Mouse (Mus musculus): ENCODE measurements around the gene Wrnip1. TPM values are rescaled to one million over a fixed set of nuclear protein-coding genes. Genes with fewer than 3 reads are reported as not detected.

Wrnip1 gene
- polyA plus RNA-seq, 1 experiment from 2014 or later, result 7.9 TPM

GRCm38 (mm10) chr13:32768104-32768503 is 33.7 kb upstream of the Wrnip1 start:
- 12% methylated on average over 4 of the region's 4 CpGs for WGBS (ENCODE audit: insufficient replicate concordance)
- ATAC-seq (no peak), DNase-seq (peak; percentile 17)
- Histone ChIP-seq H3K27ac (ENCODE audit: low read depth) (no peak overlapping the region), H3K36me3 (replicated peaks; ENCODE audit: insufficient read depth, low read length) (no peaks in the 10 kb centered on the region), H3K4me3 (ENCODE audit: low read depth, low read length) (no peak overlapping the region), H3K4me1 (ENCODE audit: insufficient read depth) (no peaks in the 10 kb centered on the region), H3K4me2 (ENCODE audit: low read depth, low read length) (no peak overlapping the region), H3K27me3 (ENCODE audit: insufficient read depth, low read length) (no peaks in the 10 kb centered on the region), H3K9me3 (ENCODE audit: low read length) (no peaks in the 10 kb centered on the region), H3K9ac (replicated peaks) (no peak overlapping the region)
- peak; percentile 65 for TF ChIP-seq CTCF (IDR thresholded peaks at IDR 0.05; ENCODE audit: low read depth)
- TF ChIP-seq EP300 (IDR thresholded peaks at IDR 0.05; ENCODE audit: low read depth), result no peak

- Histone ChIP-seq H3K27ac (ENCODE audit: low read depth) (no peak overlapping the region), H3K9ac (replicated peaks) (no peak overlapping the region), H3K4me1 (ENCODE audit: insufficient read depth) (no peaks in the 10 kb centered on the region), H3K36me3 (replicated peaks; ENCODE audit: insufficient read depth, low read length) (no peaks in the 10 kb centered on the region), H3K4me3 (ENCODE audit: low read depth, low read length) (no peak overlapping the region), H3K27me3 (ENCODE audit: insufficient read depth, low read length) (no peaks in the 10 kb centered on the region), H3K4me2 (ENCODE audit: low read depth, low read length) (no peak overlapping the region), H3K9me3 (ENCODE audit: low read length) (no peaks in the 10 kb centered on the region)
- DNase-seq, result no peak
- ATAC-seq, result no peak
- TF ChIP-seq CTCF (IDR thresholded peaks at IDR 0.05; ENCODE audit: low read depth) (no peak), EP300 (IDR thresholded peaks at IDR 0.05; ENCODE audit: low read depth) (no peak)
- WGBS (ENCODE audit: insufficient replicate concordance), result 34% methylated on average over 3 of the region's 3 CpGs
Measured at GRCm38 (mm10) chr13:32769960-32770359, 31.9 kb upstream of the Wrnip1 start.

DNA sequence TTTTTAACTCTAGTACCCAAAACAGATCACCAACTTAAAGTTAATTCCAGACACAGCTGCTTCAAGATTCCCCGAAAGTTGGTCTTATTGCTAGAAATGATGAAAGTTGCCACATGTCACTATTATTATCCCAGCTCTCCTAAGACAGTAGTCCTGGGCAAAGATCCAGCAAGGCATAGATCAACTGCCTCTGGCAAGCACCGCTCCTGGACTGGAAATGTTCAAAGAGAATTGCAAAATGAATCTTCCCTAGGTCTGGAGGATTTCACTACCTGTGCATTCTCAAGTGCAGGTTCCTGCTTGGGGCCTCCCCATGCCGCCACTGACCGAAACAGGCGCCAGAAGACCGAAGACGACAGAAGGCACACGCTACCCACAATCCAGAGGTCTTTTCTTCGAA is 25.9 kb upstream of the Wrnip1 start:
- Histone ChIP-seq H3K27me3 (ENCODE audit: insufficient read depth, low read length) (no peaks in the 10 kb centered on the region), H3K4me2 (ENCODE audit: low read depth, low read length) (no peak overlapping the region), H3K4me1 (ENCODE audit: insufficient read depth) (no peaks in the 10 kb centered on the region), H3K4me3 (ENCODE audit: low read depth, low read length) (no peak overlapping the region), H3K27ac (ENCODE audit: low read depth) (no peak overlapping the region), H3K9me3 (ENCODE audit: low read length) (no peaks in the 10 kb centered on the region), H3K36me3 (replicated peaks; ENCODE audit: insufficient read depth, low read length) (no peaks in the 10 kb centered on the region), H3K9ac (replicated peaks) (no peak overlapping the region)
- 82% methylated on average over 9 of the region's 9 CpGs for WGBS (ENCODE audit: insufficient replicate concordance)
- ATAC-seq, result no peak
- no peak for TF ChIP-seq CTCF (IDR thresholded peaks at IDR 0.05; ENCODE audit: low read depth)
- no peak for TF ChIP-seq EP300 (IDR thresholded peaks at IDR 0.05; ENCODE audit: low read depth)
- no peak for DNase-seq

DNA sequence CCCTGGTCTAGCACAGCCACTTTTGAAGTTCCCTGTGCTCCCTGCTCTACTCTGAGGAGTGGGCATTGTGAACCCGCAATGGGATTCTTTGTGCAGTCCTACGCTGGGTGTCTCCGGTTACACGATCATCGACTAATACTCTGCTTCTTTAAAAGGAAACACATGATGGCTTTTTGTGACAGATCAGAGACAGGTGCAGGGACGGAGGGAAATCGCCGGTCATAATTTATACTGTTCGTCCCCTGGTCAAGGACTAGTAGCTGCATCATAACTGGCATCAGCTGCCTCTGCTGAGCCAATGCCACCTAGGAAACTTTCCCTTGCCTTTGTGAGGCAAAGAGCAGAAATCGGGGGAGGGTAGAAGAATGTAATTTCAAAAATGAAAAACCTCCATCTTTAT is 25.5 kb upstream of the Wrnip1 start:
- ATAC-seq (no peak), DNase-seq (no peak)
- Histone ChIP-seq H3K27me3 (ENCODE audit: insufficient read depth, low read length) (no peaks in the 10 kb centered on the region), H3K9ac (replicated peaks) (no peak overlapping the region), H3K4me2 (ENCODE audit: low read depth, low read length) (no peak overlapping the region), H3K36me3 (replicated peaks; ENCODE audit: insufficient read depth, low read length) (no peaks in the 10 kb centered on the region), H3K27ac (ENCODE audit: low read depth) (no peak overlapping the region), H3K4me1 (ENCODE audit: insufficient read depth) (no peaks in the 10 kb centered on the region), H3K9me3 (ENCODE audit: low read length) (no peaks in the 10 kb centered on the region), H3K4me3 (ENCODE audit: low read depth, low read length) (no peak overlapping the region)
- 75% methylated on average over 10 of the region's 10 CpGs for WGBS (ENCODE audit: insufficient replicate concordance)
- TF ChIP-seq EP300 (IDR thresholded peaks at IDR 0.05; ENCODE audit: low read depth) (no peak), CTCF (IDR thresholded peaks at IDR 0.05; ENCODE audit: low read depth) (no peak)

DNA sequence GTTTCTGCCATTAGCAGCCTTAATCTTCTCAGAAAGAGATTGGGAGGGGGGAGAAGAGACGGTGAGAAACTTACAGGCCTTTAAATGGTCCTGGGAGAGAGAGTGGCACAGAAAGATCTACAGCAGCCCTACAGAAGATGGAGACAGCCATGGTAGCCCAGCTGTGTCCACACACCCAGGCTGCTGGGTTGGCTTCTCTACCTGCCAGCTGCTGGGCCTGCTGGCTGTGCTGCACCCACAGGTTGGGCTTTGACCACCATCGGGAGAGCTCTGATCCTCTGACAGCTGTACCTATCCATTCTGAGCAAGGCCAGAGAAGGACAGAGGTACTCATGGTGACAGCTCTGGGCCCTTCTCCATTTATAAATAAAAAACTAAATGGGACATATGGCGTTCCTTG is 23.0 kb upstream of the Wrnip1 start:
- no peaks in the 10 kb centered on the region for H3K27me3 ChIP-seq (ENCODE audit: insufficient read depth, low read length)
- H3K4me3 ChIP-seq (ENCODE audit: low read depth, low read length), result no peak overlapping the region
- no peak overlapping the region for H3K27ac ChIP-seq (ENCODE audit: low read depth)
- ATAC-seq, result no peak
- H3K4me2 ChIP-seq (ENCODE audit: low read depth, low read length), result no peak overlapping the region
- no peak for DNase-seq
- no peaks in the 10 kb centered on the region for H3K36me3 ChIP-seq (replicated peaks; ENCODE audit: insufficient read depth, low read length)
- TF ChIP-seq EP300 (IDR thresholded peaks at IDR 0.05; ENCODE audit: low read depth) (no peak), CTCF (IDR thresholded peaks at IDR 0.05; ENCODE audit: low read depth) (no peak)
- no peak overlapping the region for H3K9ac ChIP-seq (replicated peaks)
- H3K9me3 ChIP-seq (ENCODE audit: low read length), result no peaks in the 10 kb centered on the region
- WGBS (ENCODE audit: insufficient replicate concordance), result 72% methylated on average over 3 of the region's 3 CpGs
- H3K4me1 ChIP-seq (ENCODE audit: insufficient read depth), result no peaks in the 10 kb centered on the region

DNA sequence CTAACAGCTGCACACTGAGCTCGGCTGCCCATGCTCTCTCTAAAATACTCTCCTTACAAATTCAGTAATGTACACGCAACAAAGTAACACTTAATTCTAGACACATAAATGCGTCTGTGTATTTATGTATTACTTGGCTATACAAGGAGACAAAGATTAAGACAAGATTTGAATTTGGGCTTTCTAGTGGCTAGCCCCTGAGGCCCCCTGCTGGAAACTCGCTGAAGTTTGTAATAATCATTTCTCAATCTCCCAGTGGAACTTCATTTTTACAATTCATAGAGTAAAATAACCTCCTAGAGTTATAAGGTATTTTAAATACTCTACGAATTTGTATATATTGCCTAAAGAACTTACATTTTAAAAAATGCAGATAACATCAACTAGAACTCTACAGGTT is 18.8 kb upstream of the Wrnip1 start:
- no peak for ATAC-seq
- H3K9me3 ChIP-seq (ENCODE audit: low read length), result no peaks in the 10 kb centered on the region
- no peaks in the 10 kb centered on the region for H3K27me3 ChIP-seq (ENCODE audit: insufficient read depth, low read length)
- no peak overlapping the region for H3K27ac ChIP-seq (ENCODE audit: low read depth)
- 59% methylated on average over 5 of the region's 5 CpGs for WGBS (ENCODE audit: insufficient replicate concordance)
- no peak overlapping the region for H3K4me2 ChIP-seq (ENCODE audit: low read depth, low read length)
- no peaks in the 10 kb centered on the region for H3K36me3 ChIP-seq (replicated peaks; ENCODE audit: insufficient read depth, low read length)
- TF ChIP-seq CTCF (IDR thresholded peaks at IDR 0.05; ENCODE audit: low read depth) (peak; percentile 40), EP300 (IDR thresholded peaks at IDR 0.05; ENCODE audit: low read depth) (no peak)
- no peak overlapping the region for H3K9ac ChIP-seq (replicated peaks)
- H3K4me1 ChIP-seq (ENCODE audit: insufficient read depth), result no peaks in the 10 kb centered on the region
- no peak overlapping the region for H3K4me3 ChIP-seq (ENCODE audit: low read depth, low read length)
- DNase-seq, result no peak

DNA sequence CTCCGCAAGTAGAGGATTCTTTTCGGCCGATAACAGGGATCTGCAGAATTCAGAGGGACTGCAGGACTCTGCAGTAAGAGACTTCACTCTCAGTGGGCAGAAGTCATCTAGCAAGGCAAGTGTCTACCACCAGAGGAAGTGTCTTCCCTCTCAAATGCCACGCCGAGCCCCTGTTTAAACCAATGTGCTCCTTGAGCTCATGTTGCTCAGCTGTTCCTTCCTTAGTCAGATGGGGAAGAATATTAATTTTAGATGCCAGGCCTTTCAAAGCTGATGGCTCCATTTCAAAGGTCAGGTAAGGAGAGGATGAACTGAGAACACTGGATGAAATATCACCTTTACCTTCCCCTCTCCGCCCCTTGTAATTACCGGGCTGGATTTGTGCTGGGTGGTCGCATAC is 18.0 kb upstream of the Wrnip1 start, which contains the start of gene Mylk4:
Gene Mylk4 (minus strand): TSS at position 139 of the 400 bp plus-strand sequence.
- no peak for ATAC-seq
- H3K4me1 ChIP-seq (ENCODE audit: insufficient read depth), result no peaks in the 10 kb centered on the region
- no peaks in the 10 kb centered on the region for H3K27me3 ChIP-seq (ENCODE audit: insufficient read depth, low read length)
- no peaks in the 10 kb centered on the region for H3K9me3 ChIP-seq (ENCODE audit: low read length)
- H3K27ac ChIP-seq (ENCODE audit: low read depth), result no peak within 1 kb of the TSS
- H3K4me3 ChIP-seq (ENCODE audit: low read depth, low read length), result no peak within 1 kb of the TSS
- 68% methylated on average over 8 of the region's 8 CpGs for WGBS (ENCODE audit: insufficient replicate concordance)
- no peak for DNase-seq
- H3K4me2 ChIP-seq (ENCODE audit: low read depth, low read length), result no peak within 1 kb of the TSS
- no peaks in the 10 kb centered on the region for H3K36me3 ChIP-seq (replicated peaks; ENCODE audit: insufficient read depth, low read length)
- no peak within 1 kb of the TSS for H3K9ac ChIP-seq (replicated peaks)
- no peak for TF ChIP-seq CTCF (IDR thresholded peaks at IDR 0.05; ENCODE audit: low read depth)
- no peak for TF ChIP-seq EP300 (IDR thresholded peaks at IDR 0.05; ENCODE audit: low read depth)
